Mouse (Mus musculus) bone marrow macrophage, adult 2 months (primary cell): ENCODE data around the gene Slc16a1.

Experiments
- CTCF ChIP-seq: IDR thresholded peaks from 2 replicates; pipeline ENCODE4 v1.5.1; 2012; ENCODE audit warnings: low read depth, mild to moderate bottlenecking, low read length, moderate library complexity
- POLR2A ChIP-seq: IDR thresholded peaks from 2 replicates; pipeline ENCODE4 v1.6.1; 2012; ENCODE audit warnings: mild to moderate bottlenecking, low read depth, low read length, borderline replicate concordance

DNA sequence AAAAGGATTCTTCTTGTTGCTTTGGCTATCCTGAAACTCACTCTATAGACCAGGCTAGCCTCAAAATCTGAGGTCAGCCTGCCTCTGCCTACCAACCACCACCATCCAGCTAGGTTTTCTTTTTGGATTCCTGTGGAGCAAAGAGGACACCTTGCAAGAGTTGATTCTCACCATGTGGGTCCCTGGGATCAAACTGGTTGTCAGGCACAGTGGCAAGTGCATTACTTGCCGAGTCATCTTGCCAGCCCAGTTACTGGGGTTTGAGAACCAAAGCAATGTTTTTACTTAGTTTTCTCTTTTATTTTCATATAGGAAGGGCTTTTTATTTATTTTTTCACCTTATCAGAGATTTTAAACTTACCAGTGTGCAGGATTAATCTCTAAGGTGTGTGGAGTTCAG lies 5.9 kb downstream of the Slc16a1 start:
- no peak for TF ChIP-seq POLR2A
- no peak for TF ChIP-seq CTCF
